ENCODE assay signal across 7 mouse cellular contexts in genomic region chr7:127707045-127707956, GRCm38 (mm10). TPM values are rescaled to one million over a fixed set of nuclear protein-coding genes. Genes with fewer than 3 reads are reported as not detected.
DNase-seq lines count a peak whose midpoint lies in the region; ATAC-seq and TF ChIP-seq lines count a peak whose summit lies in the region.

No protein-coding gene starts in this region.

- intact Hi-C loops in left cerebral cortex, postnatal 4 days (cut with DNase I): no loop called here
- intact Hi-C loops in left cerebral cortex, postnatal 10 days (cut with DNase I): no loop called here

- peak overlapping the region; percentile 89 for H3K9ac ChIP-seq in forebrain, embryonic 14.5 days (ENCODE audit: low read length)
- peak overlapping the region; percentile 92 for H3K9ac ChIP-seq in limb, embryonic 14.5 days (ENCODE audit: low read depth, low read length, severe bottlenecking)

- no peak for TF ChIP-seq CTCF in bone marrow macrophage, adult 2 months (IDR thresholded peaks at IDR 0.05; ENCODE audit: low read depth, low read length)

- peak overlapping the region; percentile 19; the same call in 1 of the 2 replicates for H3K27ac ChIP-seq in bone marrow macrophage, adult 2 months (ENCODE audit: insufficient read depth, low read depth, low read length)
- H3K27ac ChIP-seq in forebrain, embryonic 14.5 days (ENCODE audit: low read depth, low read length): peak overlapping the region; percentile 95
- peak overlapping the region; percentile 98 for H3K27ac ChIP-seq in limb, embryonic 14.5 days (replicated peaks; ENCODE audit: low read depth, low read length)

- H3K27me3 ChIP-seq in forebrain, embryonic 14.5 days (replicated peaks; ENCODE audit: control insufficient read depth, insufficient read depth, low read length): no peaks in the 10 kb centered on the region
- H3K27me3 ChIP-seq in limb, embryonic 14.5 days (ENCODE audit: control insufficient read depth, insufficient read depth, low read length): no peaks in the 10 kb centered on the region
- H3K27me3 ChIP-seq in splenic B cell, adult 2 months (ENCODE audit: control insufficient read depth, insufficient read depth, low read length, poor library complexity, severe bottlenecking): no peaks in the 10 kb centered on the region; the same call in 1 of the 2 replicates

- H3K4me1 ChIP-seq in bone marrow macrophage, adult 2 months (ENCODE audit: control insufficient read depth, insufficient read depth, low read length): peaks cover 7% of the 10 kb centered on the region; the same call in 1 of the 2 replicates
- peaks cover 12% of the 10 kb centered on the region for H3K4me1 ChIP-seq in forebrain, embryonic 14.5 days (ENCODE audit: control insufficient read depth, insufficient read depth, low read length)
- peaks cover 34% of the 10 kb centered on the region for H3K4me1 ChIP-seq in limb, embryonic 14.5 days (ENCODE audit: control insufficient read depth, insufficient read depth, low read length)

- peak; percentile 29 for DNase-seq in left cerebral cortex, postnatal 4 days
- DNase-seq in left cerebral cortex, postnatal 10 days (ENCODE audit: extremely low spot score in 1 of 2, low spot score in 2 of 2): no peak
- DNase-seq in forebrain, embryonic 14.5 days (ENCODE audit: low spot score): peak; percentile 42
- DNase-seq in limb, embryonic 14.5 days (ENCODE audit: low spot score): peak; percentile 66
- peak; percentile 7 for DNase-seq in splenic B cell, adult 2 months (ENCODE audit: low read depth, low spot score)
- no peak for DNase-seq in layer of hippocampus, postnatal 10 days (ENCODE audit: low spot score in 2 of 2)

- WGBS in forebrain, embryonic 14.5 days: 23% methylated on average over 22 of the region's 22 CpGs
- 19% methylated on average over 22 of the region's 22 CpGs for WGBS in limb, embryonic 14.5 days

- no peaks in the 10 kb centered on the region for H3K9me3 ChIP-seq in forebrain, embryonic 14.5 days (replicated peaks; ENCODE audit: control insufficient read depth, low read length)
- H3K9me3 ChIP-seq in limb, embryonic 14.5 days (ENCODE audit: control insufficient read depth, low read length): no peaks in the 10 kb centered on the region

- peaks cover 29% of the 10 kb centered on the region for H3K36me3 ChIP-seq in forebrain, embryonic 14.5 days (ENCODE audit: control insufficient read depth, insufficient read depth, low read length)
- H3K36me3 ChIP-seq in limb, embryonic 14.5 days (ENCODE audit: control insufficient read depth, insufficient read depth, low read length): peaks cover 48% of the 10 kb centered on the region
- H3K36me3 ChIP-seq in splenic B cell, adult 2 months (ENCODE audit: control insufficient read depth, insufficient read depth, low read length, poor library complexity, severe bottlenecking): peaks cover 3% of the 10 kb centered on the region; the same call in 1 of the 2 replicates

- peak overlapping the region; percentile 62 for H3K4me3 ChIP-seq in bone marrow macrophage, adult 2 months (ENCODE audit: insufficient read depth, low read length)
- peak overlapping the region; percentile 78 for H3K4me3 ChIP-seq in forebrain, embryonic 14.5 days (ENCODE audit: low read depth, low read length)
- H3K4me3 ChIP-seq in limb, embryonic 14.5 days (replicated peaks; ENCODE audit: low read length): peak overlapping the region; percentile 83

- 0 out of 2 replicates have a peak, but pooled peaks have one; percentile 3 for ATAC-seq in forebrain, embryonic 14.5 days
- ATAC-seq in limb, embryonic 14.5 days (ENCODE audit: low FRiP score, low read depth): no peak

- no peak for TF ChIP-seq POLR2A in bone marrow macrophage, adult 2 months (IDR thresholded peaks at IDR 0.05; ENCODE audit: borderline replicate concordance, low read depth, low read length)
- TF ChIP-seq POLR2A in limb, embryonic 14.5 days (IDR thresholded peaks at IDR 0.05; ENCODE audit: borderline replicate concordance, extremely low read depth, insufficient read depth, insufficient read length): no peak

- H3K4me2 ChIP-seq in forebrain, embryonic 14.5 days (ENCODE audit: low read length): peak overlapping the region; percentile 61
- peak overlapping the region; percentile 87 for H3K4me2 ChIP-seq in limb, embryonic 14.5 days (replicated peaks; ENCODE audit: low read depth, low read length, severe bottlenecking)

RNA-seq across cellular contexts. Expression of gene Bcl7c, which starts 1.4 kb away (rescaled TPM):
- total RNA-seq in left cerebral cortex, postnatal 4 days (2021): 10 to 100 TPM; 87.2 to 94.3 TPM
- total RNA-seq in left cerebral cortex, postnatal 10 days (2021): 10 to 100 TPM; 55.1 to 55.9 TPM
- polyA plus RNA-seq in bone marrow macrophage, adult 2 months (2012; ENCODE audit: insufficient read depth, insufficient read length, missing spikeins): 30.4 and 40.0 TPM in 2 replicates
- 40.8 and 45.7 TPM in 2 replicates for polyA plus RNA-seq in forebrain, embryonic 14.5 days (2014; fragmentation: Nextera tagmentation; extraction: Ambion mirVana)
- 74.7 and 90.0 TPM in 2 replicates for polyA plus RNA-seq in limb, embryonic 14.5 days (2012; rRNA removed)
- 95.4 and 102 TPM in 2 replicates for polyA plus RNA-seq in limb, embryonic 14.5 days (2014; fragmentation: Nextera tagmentation; extraction: Ambion mirVana)
- total RNA-seq in layer of hippocampus, postnatal 10 days (2021): 10 to 100 TPM; 38.6 TPM

RNA-seq across cellular contexts. Expression of gene Ctf1, which starts 5.2 kb away (rescaled TPM):
- 1 to 10 TPM; 5.3 to 6.5 TPM for total RNA-seq in left cerebral cortex, postnatal 4 days (2021)
- total RNA-seq in left cerebral cortex, postnatal 10 days (2021): 1 to 10 TPM; 2.9 to 4.5 TPM
- polyA plus RNA-seq in bone marrow macrophage, adult 2 months (2012; ENCODE audit: insufficient read depth, insufficient read length, missing spikeins): not detected in 2 replicates
- 5.3 and 5.9 TPM in 2 replicates for polyA plus RNA-seq in forebrain, embryonic 14.5 days (2014; fragmentation: Nextera tagmentation; extraction: Ambion mirVana)
- polyA plus RNA-seq in limb, embryonic 14.5 days (2012; rRNA removed): 53.6 and 82.9 TPM in 2 replicates
- polyA plus RNA-seq in limb, embryonic 14.5 days (2014; fragmentation: Nextera tagmentation; extraction: Ambion mirVana): 34.9 and 41.6 TPM in 2 replicates
- total RNA-seq in layer of hippocampus, postnatal 10 days (2021): 1 to 10 TPM; 4.3 to 5.3 TPM

RNA-seq across cellular contexts. Expression of gene Ctf2, which starts 24.7 kb away (rescaled TPM):
- not detected for total RNA-seq in left cerebral cortex, postnatal 4 days (2021)
- not detected for total RNA-seq in left cerebral cortex, postnatal 10 days (2021)
- polyA plus RNA-seq in bone marrow macrophage, adult 2 months (2012; ENCODE audit: insufficient read depth, insufficient read length, missing spikeins): not detected in 2 replicates
- polyA plus RNA-seq in forebrain, embryonic 14.5 days (2014; fragmentation: Nextera tagmentation; extraction: Ambion mirVana): 0.09 TPM in 1 of 2 replicates, not detected in the other
- polyA plus RNA-seq in limb, embryonic 14.5 days (2012; rRNA removed): 0.03 TPM in 1 of 2 replicates, not detected in the other
- polyA plus RNA-seq in limb, embryonic 14.5 days (2014; fragmentation: Nextera tagmentation; extraction: Ambion mirVana): 0.22 and 0.34 TPM in 2 replicates
- total RNA-seq in layer of hippocampus, postnatal 10 days (2021): not detected

RNA-seq across cellular contexts. Expression of gene Fbxl19, which starts 37.0 kb away (rescaled TPM):
- total RNA-seq in left cerebral cortex, postnatal 4 days (2021): 100 to 1,000 TPM; 143 to 148 TPM
- 100 to 1,000 TPM in 1 of 2 experiments, 10 to 100 TPM in 1; 99.3 to 107 TPM for total RNA-seq in left cerebral cortex, postnatal 10 days (2021)
- 11.9 and 16.5 TPM in 2 replicates for polyA plus RNA-seq in bone marrow macrophage, adult 2 months (2012; ENCODE audit: insufficient read depth, insufficient read length, missing spikeins)
- polyA plus RNA-seq in forebrain, embryonic 14.5 days (2014; fragmentation: Nextera tagmentation; extraction: Ambion mirVana): 7.2 and 7.8 TPM in 2 replicates
- 64.5 and 81.3 TPM in 2 replicates for polyA plus RNA-seq in limb, embryonic 14.5 days (2012; rRNA removed)
- 4.4 and 6.8 TPM in 2 replicates for polyA plus RNA-seq in limb, embryonic 14.5 days (2014; fragmentation: Nextera tagmentation; extraction: Ambion mirVana)
- 10 to 100 TPM; 86.8 to 92.2 TPM for total RNA-seq in layer of hippocampus, postnatal 10 days (2021)

Comparison
In these comparisons a context has a peak if more than half of its experiments do, and no peak if none do; other contexts are left out.
1. DNase-seq: peak in left cerebral cortex, postnatal 4 days (single experiment), forebrain, embryonic 14.5 days (single experiment), limb, embryonic 14.5 days (single experiment) and splenic B cell, adult 2 months (single experiment); none in left cerebral cortex, postnatal 10 days (0 of 2) and layer of hippocampus, postnatal 10 days (0 of 2).
2. H3K27ac ChIP-seq: peak in every context shown above with its lines; median percentile 98 in limb, embryonic 14.5 days; 95 in forebrain, embryonic 14.5 days; 19 in bone marrow macrophage, adult 2 months.
3. Peak in every context shown above with its lines, with median percentiles within 50 percentile points of each other: H3K4me3 ChIP-seq.